Mouse (Mus musculus): ENCODE measurements at regions not wholly inside any gene's neighbourhood (a gene's known extent, or its start where the extent isn't known, plus 50 kb on each side); places are given as distances from the start of the nearest gene placed in this dataset.

- TF ChIP-seq POLR2A (IDR thresholded peaks at IDR 0.05; ENCODE audit: borderline replicate concordance, low read depth, low read length) (no peak), CTCF (IDR thresholded peaks at IDR 0.05; ENCODE audit: low read depth, low read length) (no peak)
Measured at GRCm38 (mm10) chr9:61059225-61059624, 264.9 kb downstream of the Uaca start.

All from bone marrow macrophage, adult 2 months (primary cell).